Mouse (Mus musculus) kidney, adult 2 months (tissue): ENCODE results near the gene P3h2.

Experiments
- CTCF ChIP-seq: fragments of 200-500 bp; conservative IDR thresholded peaks from 2 replicates; pipeline ENCODE4 v1.5.1; 2011; ENCODE audit warnings: low read depth, mild to moderate bottlenecking, control low read depth, low read length, moderate library complexity, mixed read lengths; ENCODE audit not compliant: insufficient read depth, insufficient read length
- POLR2A ChIP-seq: fragments of 200-500 bp; IDR thresholded peaks from one replicate; pipeline ENCODE4 v1.6.1; 2011; ENCODE audit warnings: low read depth, low read length, control low read depth

- TF ChIP-seq POLR2A (no peak), CTCF (no peak)
Observed at GRCm38 (mm10) chr16:25958213-25958612, 147.4 kb downstream of the P3h2 start.
